Mouse (Mus musculus): ENCODE results near the gene Clasp2. TPM values are rescaled to one million over a fixed set of nuclear protein-coding genes. Genes with fewer than 3 reads are reported as not detected.

Gene Clasp2
- total RNA-seq, 2 experiments from 2014 or later, result 43.7 to 44.1 TPM

- peak; percentile 22 for DNase-seq
These were observed 190.3 kb downstream of the Clasp2 start for GRCm38 (mm10) chr9:113931375-113932099.

- no peak for DNase-seq
These were observed 190.8 kb downstream of the Clasp2 start for GRCm38 (mm10) chr9:113932100-113932470.

GRCm38 (mm10) chr9:113932501-113932900, 191.2 kb downstream of the Clasp2 start:
- no peak for DNase-seq

GRCm38 (mm10) chr9:113935638-113936037, 194.4 kb downstream of the Clasp2 start:
- no peak for DNase-seq

GRCm38 (mm10) chr9:113939063-113939850, 198.0 kb downstream of the Clasp2 start:
- DNase-seq, result no peak

- DNase-seq, result no peak
These were observed 200.0 kb downstream of the Clasp2 start for GRCm38 (mm10) chr9:113941103-113941805.

- no peak for DNase-seq
These were observed 202.1 kb downstream of the Clasp2 start for GRCm38 (mm10) chr9:113943372-113943771.

- no peak for DNase-seq
These were observed 205.9 kb downstream of the Clasp2 start for GRCm38 (mm10) chr9:113947216-113947615.

GRCm38 (mm10) chr9:113957777-113958176, 216.5 kb downstream of the Clasp2 start:
- DNase-seq, result no peak

- no peak for DNase-seq
These were observed 222.4 kb downstream of the Clasp2 start for GRCm38 (mm10) chr9:113963718-113964117.

- no peak for DNase-seq
These were observed 223.1 kb downstream of the Clasp2 start for GRCm38 (mm10) chr9:113964415-113964814.

- DNase-seq, result no peak
These were observed 225.6 kb downstream of the Clasp2 start for GRCm38 (mm10) chr9:113966838-113967237.

- DNase-seq, result no peak
These were observed 227.7 kb downstream of the Clasp2 start for GRCm38 (mm10) chr9:113968967-113969366.

Other genes with a start within 250 kb of the Clasp2 start
- 10 to 100 TPM; 36.4 to 37.0 TPM for gene Pdcd6ip, start 33.2 kb upstream of the Clasp2 start, total RNA-seq (2021)
- 10 to 100 TPM; 14.6 to 14.8 TPM for gene Ubp1, start 189.5 kb downstream of the Clasp2 start, total RNA-seq (2021)